Mouse (Mus musculus): Measurements from ENCODE around the gene Klhl41.
A peak's percentile ranks its signal among the peaks of the same experiment; 100 is the strongest.

Klhl41 gene

DNA sequence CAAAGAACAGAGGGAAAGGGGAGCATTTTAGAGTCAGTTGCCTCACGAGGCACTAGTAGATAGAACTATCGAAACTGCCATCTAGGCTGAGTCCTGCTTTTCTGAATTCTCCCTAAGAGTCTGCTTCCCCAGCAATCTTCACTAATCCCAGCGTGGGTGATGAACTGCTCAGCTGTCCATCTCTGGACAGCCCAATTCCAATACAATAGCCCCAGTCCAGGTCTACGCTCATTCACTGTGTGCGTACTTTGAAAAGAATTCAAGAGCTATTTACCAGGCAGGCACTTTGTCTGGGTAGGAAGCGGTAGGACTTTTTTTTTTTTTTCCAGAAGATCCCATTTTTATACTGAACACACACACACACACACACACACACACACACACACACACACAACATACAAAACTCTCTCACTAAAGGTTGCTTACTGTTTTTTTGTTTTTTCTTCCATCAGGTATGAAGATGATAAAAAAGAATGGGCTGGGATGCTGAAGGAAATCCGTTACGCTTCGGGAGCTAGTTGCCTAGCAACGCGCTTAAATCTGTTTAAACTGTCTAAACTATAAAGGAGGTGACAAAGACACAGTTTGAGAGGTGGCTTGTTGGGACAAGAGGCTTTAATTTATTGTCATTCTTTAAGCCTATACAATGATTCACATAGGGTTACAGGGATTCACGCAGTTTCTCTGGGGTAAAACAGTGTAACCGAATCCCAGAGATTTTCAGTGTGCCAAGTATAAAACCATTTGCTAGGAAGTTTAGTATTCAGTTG, 13.3 kb downstream of the Klhl41 start:
- DNase-seq (ENCODE audit: low spot score): no peak

DNA sequence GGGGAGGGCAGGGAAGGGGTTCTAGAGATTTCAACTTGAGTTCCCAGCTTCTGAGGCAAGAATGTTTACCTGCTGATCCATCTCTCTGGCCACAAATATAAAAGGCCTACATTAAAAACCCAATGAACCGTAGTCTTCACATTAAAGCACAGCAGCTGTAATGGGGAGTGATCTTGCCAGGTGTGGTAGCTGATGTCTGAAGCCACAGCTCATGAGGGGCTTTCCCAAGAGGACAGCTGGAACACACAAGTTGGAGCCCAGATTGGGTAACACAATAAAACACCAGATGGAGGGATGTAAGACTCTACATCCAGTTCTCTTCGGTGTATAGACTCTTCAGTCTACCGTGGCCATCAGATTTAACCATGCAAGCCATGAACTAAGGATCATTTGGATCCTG, 14.6 kb downstream of the Klhl41 start:
- no peak for DNase-seq (ENCODE audit: low spot score)

DNA sequence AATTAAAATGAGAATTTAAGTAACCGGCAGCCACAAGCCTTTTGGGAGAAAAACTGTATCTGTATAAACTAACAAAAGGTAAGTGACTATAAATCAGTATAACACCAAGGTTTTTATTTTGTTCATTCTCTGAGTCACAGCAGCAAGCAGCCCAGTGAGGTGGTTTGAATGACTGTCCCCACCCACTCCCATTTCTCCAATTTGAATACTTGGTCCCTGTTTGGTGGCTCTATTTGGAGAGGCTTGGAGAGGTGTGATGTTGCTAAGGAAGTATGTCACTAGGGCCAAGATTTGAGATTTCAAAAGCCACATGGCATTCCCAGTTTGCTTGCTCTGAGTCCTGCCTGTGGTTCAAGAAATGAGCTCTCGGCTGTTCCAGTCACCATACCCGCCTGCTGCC, 20.3 kb downstream of the Klhl41 start:
- DNase-seq (ENCODE audit: low spot score): no peak

DNA sequence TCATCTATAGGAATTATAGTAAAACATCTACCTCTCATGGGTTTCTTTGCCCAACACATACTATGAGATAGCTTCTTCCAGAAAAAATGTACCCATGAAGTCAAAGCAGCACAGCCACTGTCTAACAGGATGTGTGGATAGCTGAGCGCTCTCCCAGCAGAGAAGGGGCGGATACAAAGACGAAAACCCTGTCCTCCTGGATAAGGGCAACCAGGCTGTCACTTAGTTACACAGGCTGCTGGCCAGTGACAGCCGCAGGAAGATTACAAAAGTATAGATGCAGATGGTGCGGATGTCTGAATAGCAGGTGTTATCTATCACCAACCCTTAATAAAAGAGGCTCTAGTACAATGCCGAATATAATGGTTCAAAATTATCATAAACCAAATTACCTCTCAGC, 20.9 kb downstream of the Klhl41 start:
- DNase-seq (ENCODE audit: low spot score): no peak

DNA sequence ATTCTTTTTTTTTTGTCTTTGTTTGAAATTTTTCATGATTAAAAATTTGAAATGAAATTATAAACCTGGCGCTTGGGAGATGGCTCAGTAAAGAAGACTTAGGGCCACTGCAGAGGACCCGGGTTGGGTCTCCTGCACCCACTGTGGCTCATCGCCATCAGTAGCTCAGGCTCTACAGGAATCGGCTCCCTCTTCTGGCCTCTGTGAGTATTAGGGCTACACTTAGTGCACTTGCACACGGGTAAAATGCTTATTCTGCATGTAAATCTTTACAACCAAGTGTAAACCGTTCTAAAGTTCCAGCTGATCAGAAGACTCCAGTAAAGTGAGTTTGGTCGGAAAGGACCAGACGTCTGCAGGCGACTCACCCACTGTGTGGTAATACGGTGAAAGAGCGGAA, 23.6 kb downstream of the Klhl41 start:
- DNase-seq (ENCODE audit: low spot score): no peak

DNA sequence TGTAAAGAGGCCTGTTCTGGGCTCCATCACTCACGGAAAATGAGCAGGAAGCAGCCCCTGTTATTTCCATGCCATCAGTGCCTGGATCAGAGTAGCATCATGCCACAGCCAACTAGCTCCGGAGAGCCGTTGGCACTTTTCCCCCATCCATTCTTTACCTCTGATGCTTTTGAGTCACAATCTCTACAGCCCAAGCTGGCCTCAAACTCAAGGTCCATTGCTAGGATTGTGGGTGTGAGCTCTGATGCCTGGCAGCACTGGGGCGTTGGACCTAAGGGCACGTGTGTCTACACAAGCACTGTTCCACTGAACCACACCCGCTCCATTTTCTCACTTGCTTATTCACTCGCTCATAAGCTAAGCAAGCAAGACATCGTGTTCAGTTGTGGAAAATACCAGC, 30.5 kb downstream of the Klhl41 start:
- DNase-seq (ENCODE audit: low spot score): no peak

DNA sequence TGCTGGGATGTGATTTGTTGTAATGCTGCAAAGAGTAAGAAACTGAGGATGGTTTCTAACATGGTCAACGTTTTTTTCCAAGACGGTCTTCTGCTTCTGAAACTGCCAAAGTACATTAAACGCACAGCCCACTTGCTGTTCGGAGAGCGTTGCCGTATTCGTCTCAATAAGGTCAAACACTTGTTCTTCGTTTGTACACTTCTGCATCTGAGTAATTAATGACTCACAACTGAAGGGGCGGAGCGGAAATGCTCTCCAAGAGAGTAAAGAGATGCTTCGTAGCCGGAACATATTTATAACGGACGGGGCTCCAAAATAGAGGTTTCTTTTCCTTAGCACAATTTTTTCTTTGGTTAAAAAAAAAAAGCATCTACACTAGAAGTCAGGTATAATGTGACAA, 42.3 kb downstream of the Klhl41 start:
- DNase-seq (ENCODE audit: low spot score): no peak

DNA sequence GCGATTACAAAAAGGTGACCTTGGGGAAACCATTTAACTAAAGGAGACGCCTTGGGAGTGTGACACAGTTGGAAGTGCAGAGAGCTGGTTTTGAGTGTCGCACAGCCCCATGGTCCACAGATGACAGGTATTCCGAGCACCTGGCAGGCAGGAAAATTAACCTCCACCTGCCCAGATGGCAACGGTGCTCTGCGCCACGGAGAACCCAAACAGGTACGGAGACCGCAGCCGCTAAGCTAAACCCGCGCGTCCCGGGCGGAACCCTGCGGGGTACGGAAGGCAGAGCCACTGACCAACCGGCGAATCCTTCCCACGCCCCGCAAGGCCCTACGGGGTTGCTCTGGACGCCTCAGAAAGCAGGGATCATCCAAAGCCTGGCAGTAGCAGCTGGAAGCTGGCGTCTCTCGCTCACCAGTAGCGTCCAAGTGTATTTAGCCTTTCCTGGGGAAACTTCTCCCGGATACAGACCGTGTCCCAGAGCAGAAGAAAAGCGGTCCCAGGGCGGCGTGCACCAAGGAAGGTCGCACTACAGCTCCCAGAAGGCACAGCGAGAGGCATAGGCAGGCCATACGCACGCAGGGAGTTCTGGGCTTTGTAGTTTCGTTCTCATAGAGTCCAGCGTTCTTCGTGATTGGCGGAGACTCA, 43.2 kb downstream of the Klhl41 start, which contains the start of gene Fastkd1:
Gene Fastkd1 (minus strand): TSS at position 536 of the 645 bp plus-strand sequence.
- peak; percentile 84 for DNase-seq (ENCODE audit: low spot score)

DNA sequence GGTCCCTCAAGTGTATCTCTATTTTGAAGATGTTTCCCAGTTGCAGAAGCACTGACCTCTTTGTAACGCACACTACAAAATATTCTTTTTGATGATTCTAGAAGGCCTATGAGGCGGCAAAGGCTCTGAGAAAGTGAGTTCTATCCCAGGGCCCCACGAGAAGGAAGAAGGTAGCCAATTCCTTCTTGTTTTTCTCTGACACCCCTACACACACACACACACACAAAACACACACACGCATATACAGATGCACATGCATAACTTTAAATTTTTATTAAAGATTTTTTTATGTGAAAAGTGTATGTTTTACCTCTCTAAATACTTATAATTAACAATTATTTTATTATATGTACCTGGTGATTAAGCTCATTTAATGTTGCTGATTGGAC, 43.7 kb downstream of the Klhl41 start:
- no peak for DNase-seq (ENCODE audit: low spot score)

DNA sequence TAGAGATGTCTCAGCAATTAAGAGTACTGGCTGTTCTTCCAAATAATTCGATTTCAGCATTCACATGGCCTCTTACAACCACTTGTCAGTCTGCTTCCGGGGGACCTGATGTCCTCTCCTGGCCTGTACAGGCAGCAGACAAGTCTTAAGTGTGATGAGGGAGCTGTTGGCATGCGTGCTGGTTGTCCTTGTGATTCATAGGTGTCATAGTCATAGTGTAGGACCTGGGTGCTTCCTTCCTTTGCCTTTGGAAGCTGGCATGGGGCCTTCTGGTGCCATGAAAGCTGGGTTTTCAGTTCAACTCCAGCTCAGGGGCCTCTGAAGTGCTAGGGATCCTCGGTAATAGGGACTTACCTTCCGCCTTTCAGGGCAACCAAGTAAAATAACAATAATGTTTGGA, 44.2 kb downstream of the Klhl41 start:
- DNase-seq (ENCODE audit: low spot score): no peak

DNA sequence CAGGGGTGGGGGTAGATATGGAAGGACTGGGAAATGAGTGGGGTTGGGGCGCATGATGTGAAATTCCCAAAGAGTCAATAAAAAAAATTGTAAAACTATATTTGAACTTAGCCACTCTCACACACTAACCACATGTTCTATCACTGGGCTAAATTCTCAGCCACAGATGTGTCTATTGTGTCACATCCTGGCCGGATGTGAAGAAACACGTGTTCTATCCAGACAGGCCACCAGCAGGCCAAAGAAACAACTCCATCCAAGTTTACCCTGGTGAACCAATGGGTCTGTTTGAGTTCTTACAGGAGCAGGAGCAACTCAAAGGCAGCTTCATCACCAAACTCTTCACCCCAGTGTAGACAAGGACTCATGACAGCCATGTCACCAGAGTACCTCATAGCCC, 46.6 kb downstream of the Klhl41 start:
- DNase-seq (ENCODE audit: low spot score): no peak

DNA sequence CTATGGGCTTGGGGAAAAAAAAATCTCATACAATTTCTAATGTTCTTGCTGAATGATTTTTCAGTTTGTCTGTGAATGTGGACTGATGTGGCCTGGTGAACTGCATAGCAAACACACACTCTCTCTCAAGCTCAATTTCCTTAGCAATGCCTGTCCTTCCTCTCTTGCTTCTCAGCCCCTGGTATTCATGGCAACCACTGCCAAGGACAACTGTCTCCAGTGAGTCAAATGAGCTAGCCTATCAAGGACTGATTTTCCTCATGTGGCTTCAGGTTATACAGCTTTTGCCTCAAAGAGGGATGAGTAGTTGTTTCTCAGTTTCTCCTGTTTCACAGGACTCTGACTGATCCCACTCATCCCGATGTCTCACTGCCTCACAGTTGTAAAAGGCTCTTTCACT, 49.2 kb downstream of the Klhl41 start:
- DNase-seq (ENCODE audit: low spot score): no peak

DNA sequence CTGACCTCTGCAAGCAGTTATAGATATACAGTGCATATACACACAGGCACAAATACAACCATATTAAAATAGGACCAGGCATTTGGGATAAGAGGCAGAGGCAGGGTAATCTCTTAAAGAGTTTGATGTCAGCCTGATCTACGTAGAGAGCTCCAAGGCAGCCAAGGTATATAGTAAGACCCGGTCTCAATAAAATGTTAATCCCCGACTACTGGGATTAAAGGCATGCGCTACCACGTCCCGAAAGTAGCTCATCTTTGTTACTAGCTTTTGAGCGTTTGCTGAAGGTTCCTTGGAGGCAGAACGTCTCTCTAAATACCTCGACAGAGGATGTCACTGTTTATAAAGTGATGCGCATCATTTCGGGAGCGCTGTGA, 52.3 kb downstream of the Klhl41 start, which contains the start of gene Ppig:
Gene Ppig (plus strand): TSS at position 273 of the 377 bp plus-strand sequence.
- no peak for DNase-seq (ENCODE audit: low spot score)

DNA sequence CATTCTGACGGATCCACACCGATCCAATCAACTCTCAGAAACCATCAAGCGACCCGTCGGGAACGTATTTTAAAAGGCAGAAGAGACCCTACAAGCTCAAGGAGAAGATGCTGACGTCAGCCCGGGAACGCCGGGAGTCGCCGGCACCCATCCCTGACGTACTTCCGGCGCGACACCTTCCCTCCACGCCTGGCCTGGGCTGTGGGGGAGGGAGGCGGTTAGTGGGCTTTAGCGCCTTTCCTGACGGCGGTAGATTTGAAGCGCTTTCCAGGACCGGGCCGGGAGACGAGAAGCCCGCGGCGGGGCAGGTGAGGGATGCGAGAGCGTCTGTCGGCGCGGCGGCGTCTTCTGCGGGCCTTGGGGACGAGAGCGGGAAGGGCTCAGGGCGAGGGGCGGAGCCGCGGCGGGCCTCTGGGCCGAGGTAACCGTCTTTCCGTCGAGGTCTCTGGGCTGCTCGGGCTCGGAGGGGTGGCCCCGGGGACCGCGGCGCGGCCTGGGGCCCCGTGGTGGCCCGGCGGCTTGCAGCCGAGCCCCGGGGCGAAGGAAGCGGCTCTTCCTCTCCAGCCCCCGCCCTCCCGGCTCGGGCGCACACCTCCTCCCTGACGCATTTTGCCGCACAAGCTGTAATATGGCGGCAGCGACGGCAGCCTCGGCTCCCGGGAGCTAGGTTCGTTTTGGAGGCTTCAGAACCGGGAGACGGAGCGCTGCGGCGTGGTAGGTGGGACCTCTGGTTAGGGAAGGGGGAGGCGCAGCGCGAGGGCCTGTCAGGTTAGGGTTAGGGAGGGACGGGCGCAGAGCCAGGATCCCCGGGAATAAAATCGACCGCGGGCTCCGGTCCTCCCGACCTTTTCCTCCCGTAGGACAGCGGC, 53.0 kb downstream of the Klhl41 start:
- peak; percentile 93 for DNase-seq (ENCODE audit: low spot score)

DNA sequence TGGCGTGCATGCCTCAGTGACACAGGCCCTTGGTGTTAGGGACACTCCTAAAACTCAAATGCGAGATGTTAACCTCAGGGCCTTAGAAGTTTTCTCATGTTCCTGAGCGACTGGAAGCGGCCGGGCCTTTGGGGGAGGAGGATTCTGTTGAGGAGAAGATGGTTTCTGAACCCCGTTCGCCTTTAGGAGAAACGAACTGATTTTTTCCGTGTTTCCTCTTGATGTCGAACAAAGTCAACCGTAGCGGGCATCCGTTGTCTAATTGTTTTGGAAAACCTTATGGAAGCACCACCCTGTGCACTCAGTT, 53.6 kb downstream of the Klhl41 start:
- DNase-seq (ENCODE audit: low spot score): no peak
